Mouse (Mus musculus) heart, postnatal 0 days (tissue): ENCODE results near the gene Ulk3. TPM values are rescaled to one million over a fixed set of nuclear protein-coding genes. Genes with fewer than 3 reads are reported as not detected.

Experiments
- ATAC-seq: fragments of 200-750 bp; cut with Nextera tagmentation; 2 replicates; pipeline ENCODE4 v1.8.0; 2017; ENCODE audit warnings: low read depth, moderate number of reproducible peaks, moderate library complexity; ENCODE audit not compliant: insufficient read depth
- DNase-seq: peaks from one replicate; pipeline ENCODE4 v3.0.0-alpha.2; 2016; ENCODE audit warnings: low spot score
- H3K27ac ChIP-seq: fragments of 300-500 bp; sonication (generic); 2 replicates; pipeline ENCODE4 v1.5.1; 2014; ENCODE audit warnings: low read depth, mild to moderate bottlenecking
- H3K27me3 ChIP-seq: fragments of 300-500 bp; sonication (generic); 2 replicates; pipeline ENCODE4 v1.6.1; 2014; ENCODE audit warnings: low read length, mixed read lengths; ENCODE audit not compliant: control insufficient read depth, insufficient read depth
- H3K36me3 ChIP-seq: fragments of 300-500 bp; sonication (generic); replicated peaks from 2 replicates; pipeline ENCODE4 v1.6.1; 2014; ENCODE audit warnings: low read length, mixed read lengths; ENCODE audit not compliant: control insufficient read depth, insufficient read depth
- H3K4me1 ChIP-seq: fragments of 300-500 bp; sonication (generic); 2 replicates; pipeline ENCODE4 v1.6.1; 2014; ENCODE audit warnings: antibody characterized with exemption; ENCODE audit not compliant: control insufficient read depth, insufficient read depth
- H3K4me2 ChIP-seq: fragments of 300-500 bp; sonication (generic); 2 replicates; pipeline ENCODE4 v1.6.1; 2014; ENCODE audit warnings: low read depth, mild to moderate bottlenecking, low read length, moderate library complexity
- H3K4me3 ChIP-seq: fragments of 300-500 bp; sonication (generic); 2 replicates; pipeline ENCODE4 v1.5.1; 2014; ENCODE audit warnings: low read depth, low read length
- H3K9ac ChIP-seq: fragments of 300-500 bp; sonication (generic); replicated peaks from 2 replicates; pipeline ENCODE4 v1.6.1; 2014; ENCODE audit warnings: low read depth, low read length, mixed read lengths
- H3K9me3 ChIP-seq: fragments of 300-500 bp; sonication (generic); replicated peaks from 2 replicates; pipeline ENCODE4 v1.6.1; 2016; ENCODE audit warnings: low read length; ENCODE audit not compliant: control insufficient read depth
- CTCF ChIP-seq: IDR thresholded peaks from 2 replicates; pipeline ENCODE4 v1.5.1; 2016; ENCODE audit warnings: antibody characterized with exemption, control low read depth, low read depth
- EP300 ChIP-seq: IDR thresholded peaks from 2 replicates; pipeline ENCODE4 v1.6.1; 2016; ENCODE audit warnings: antibody characterized with exemption, low read depth
- WGBS: fragments of 180-500 bp; shearing (Covaris S2); extraction: QIAGEN DNeasy Blood & Tissue Kit; methylation state at CpG from one replicate; pipeline ENCODE4 v1.1.7; 2014; 5-methylcytosine and 5-hydroxymethylcytosine counted together
- polyA plus RNA-seq: library from polyadenylated mRNA; unstranded; fragments of >200 nt; fragmentation: Nextera tagmentation; extraction: Ambion mirVana; gene quantifications from 2 replicates; pipeline ENCODE4 v1.2.1, GENCODE M21; 2015
- total RNA-seq: library from RNA; depleted of rRNA; stranded (reverse); fragments of >200 nt; gene quantifications from 2 replicates; pipeline ENCODE4 v1.2.3, GENCODE M21; 2014; ENCODE audit warnings: low replicate concordance

The Ulk3 gene
- total and polyA plus RNA-seq, 2 experiments from 2014 or later = 8.0 to 189 TPM

GRCm38 (mm10) chr9:57633481-57634024 is 44.3 kb downstream of the Ulk3 start:
- no peak overlapping the region for H3K4me2 ChIP-seq
- H3K27ac ChIP-seq = peak overlapping the region; percentile 25; the same call in 1 of the 2 replicates
- H3K4me1 ChIP-seq = peaks cover 26% of the 10 kb centered on the region
- no peak overlapping the region for H3K9ac ChIP-seq
- H3K4me3 ChIP-seq = no peak overlapping the region
- peaks cover 27% of the 10 kb centered on the region for H3K36me3 ChIP-seq
- ATAC-seq (no peak), DNase-seq (no peak)
- H3K9me3 ChIP-seq = no peaks in the 10 kb centered on the region
- 38% methylated on average over 4 of the region's 4 CpGs for WGBS
- TF ChIP-seq CTCF (peak; percentile 31; the same call in 1 of the 2 replicates), EP300 (no peak)
- H3K27me3 ChIP-seq = no peaks in the 10 kb centered on the region

- DNase-seq (no peak), ATAC-seq (no peak)
- 0 out of 2 replicates have a peak overlapping the region, but pooled peaks have one; percentile 16 for H3K9ac ChIP-seq
- H3K4me3 ChIP-seq = no peak overlapping the region
- H3K36me3 ChIP-seq = no peaks in the 10 kb centered on the region
- no peaks in the 10 kb centered on the region for H3K27me3 ChIP-seq
- peak overlapping the region; percentile 86 for H3K27ac ChIP-seq
- no peak for TF ChIP-seq CTCF
- TF ChIP-seq EP300 = no peak
- H3K9me3 ChIP-seq = no peaks in the 10 kb centered on the region
- WGBS = 22% methylated on average over 3 of the region's 3 CpGs
- H3K4me2 ChIP-seq = peak overlapping the region; percentile 50; the same call in 1 of the 2 replicates
- peaks cover 55% of the 10 kb centered on the region for H3K4me1 ChIP-seq
These were observed 48.0 kb downstream of the Ulk3 start for GRCm38 (mm10) chr9:57637272-57637671.

GRCm38 (mm10) chr9:57637741-57638322 is 48.6 kb downstream of the Ulk3 start:
- Histone ChIP-seq H3K4me2 (peak overlapping the region; percentile 50), H3K4me1 (peaks cover 55% of the 10 kb centered on the region), H3K9ac (peak overlapping the region; percentile 16; the same call in 1 of the 2 replicates), H3K27ac (peak overlapping the region; percentile 86), H3K4me3 (no peak overlapping the region), H3K9me3 (no peaks in the 10 kb centered on the region), H3K27me3 (no peaks in the 10 kb centered on the region), H3K36me3 (no peaks in the 10 kb centered on the region)
- peak; percentile 83 for DNase-seq
- TF ChIP-seq CTCF = no peak
- TF ChIP-seq EP300 = 0 out of 2 replicates have a peak, but pooled peaks have one; percentile 50
- 3% methylated on average over 6 of the region's 6 CpGs for WGBS
- ATAC-seq = peak; percentile 70

GRCm38 (mm10) chr9:57638651-57639459 is 49.6 kb downstream of the Ulk3 start:
- peak overlapping the region; percentile 86 for H3K27ac ChIP-seq
- 28% methylated on average over 8 of the region's 8 CpGs for WGBS
- ATAC-seq (peak; percentile 46), DNase-seq (no peak)
- H3K27me3 ChIP-seq = no peaks in the 10 kb centered on the region
- no peaks in the 10 kb centered on the region for H3K9me3 ChIP-seq
- peaks cover 59% of the 10 kb centered on the region for H3K4me1 ChIP-seq
- H3K4me2 ChIP-seq = peak overlapping the region; percentile 50
- TF ChIP-seq CTCF (no peak), EP300 (no peak)
- H3K36me3 ChIP-seq = no peaks in the 10 kb centered on the region
- no peak overlapping the region; the same call in 1 of the 2 replicates for H3K9ac ChIP-seq
- no peak overlapping the region for H3K4me3 ChIP-seq

- H3K4me3 ChIP-seq = no peak overlapping the region
- DNase-seq = no peak
- peak overlapping the region; percentile 51 for H3K4me2 ChIP-seq
- ATAC-seq = no peak
- no peak for TF ChIP-seq EP300
- no peak for TF ChIP-seq CTCF
- H3K9me3 ChIP-seq = no peaks in the 10 kb centered on the region
- peak overlapping the region; percentile 86 for H3K27ac ChIP-seq
- H3K27me3 ChIP-seq = no peaks in the 10 kb centered on the region
- 67% methylated on average over 5 of the region's 5 CpGs for WGBS
- no peaks in the 10 kb centered on the region for H3K36me3 ChIP-seq
- peaks cover 69% of the 10 kb centered on the region for H3K4me1 ChIP-seq
- 0 out of 2 replicates have a peak overlapping the region, but pooled peaks have one; percentile 12 for H3K9ac ChIP-seq
These were observed 50.5 kb downstream of the Ulk3 start for GRCm38 (mm10) chr9:57639661-57640328.
